Mouse (Mus musculus) heart, adult 8-10 months (tissue): ENCODE data around the gene Hist4h4. TPM values are rescaled to one million over a fixed set of nuclear protein-coding genes. Genes with fewer than 3 reads are reported as not detected.

ENCODE experiments used
- DNase-seq: peaks from one replicate; pipeline ENCODE4 v3.0.0; 2022; ENCODE audit warnings: low spot score
- microRNA-seq: library from miRNA; unstranded; fragments of <30 nt; microRNA quantifications from one replicate; pipeline ENCODE4 v1.2.0, GENCODE M21; 2022
- total RNA-seq, 4 experiments: library from RNA; stranded (reverse); gene quantifications; 2 replicates each; pipeline ENCODE4 v1.2.4; 2022

Hist4h4 gene
- total RNA-seq, 4 experiments from 2014 or later = 5.9 to 8.4 (median 6.9) TPM

- DNase-seq = no peak
Observed at GRCm38 (mm10) chr6:136782761-136783160, 21.5 kb downstream of the Hist4h4 start.

GRCm38 (mm10) chr6:136782146-136782545 lies 22.1 kb downstream of the Hist4h4 start:
- DNase-seq = no peak

- DNase-seq = no peak
Observed at GRCm38 (mm10) chr6:136781377-136781986, 22.7 kb downstream of the Hist4h4 start, which contains the start of gene Gucy2c. TSS of gene Gucy2c (minus strand) at chr6:136781765.

- DNase-seq = no peak
Observed at GRCm38 (mm10) chr6:136776392-136776791, 27.8 kb downstream of the Hist4h4 start.

GRCm38 (mm10) chr6:136769859-136770258 lies 34.4 kb downstream of the Hist4h4 start:
- no peak for DNase-seq

- no peak for DNase-seq
Observed at GRCm38 (mm10) chr6:136769143-136769542, 35.1 kb downstream of the Hist4h4 start.

GRCm38 (mm10) chr6:136763912-136764311 lies 40.3 kb downstream of the Hist4h4 start:
- DNase-seq = no peak

Small RNAs within 50 kb of the gene (microRNA-seq; reads per million reads assigned to microRNA genes)
- gene Gm44364 = not detected

Other genes starting within 250 kb of the Hist4h4 start
- gene Plbd1, start 142.5 kb downstream of the Hist4h4 start, total RNA-seq = 10 to 100 TPM; 48.8 to 54.9 (median 52.8) TPM
- gene Gucy2c, start 22.6 kb downstream of the Hist4h4 start, total RNA-seq = not detected
- 10 to 100 TPM; 20.6 to 35.7 (median 31.6) TPM for gene H2afj, start 3.8 kb upstream of the Hist4h4 start, total RNA-seq
- 1 to 10 TPM in 1 of 4 experiments, under 1 TPM in 3; 0.89 to 1.6 (median 0.94) TPM for gene BC049715, start 23.2 kb upstream of the Hist4h4 start, total RNA-seq
- gene Wbp11, start 23.8 kb upstream of the Hist4h4 start, total RNA-seq = 10 to 100 TPM; 60.9 to 70.3 (median 65.5) TPM
- not detected for gene Smco3, start 31.0 kb upstream of the Hist4h4 start, total RNA-seq
- gene Art4, start 53.3 kb upstream of the Hist4h4 start, total RNA-seq = 10 to 100 TPM; 17.9 to 24.4 (median 22.7) TPM
- gene Mgp, start 71.4 kb upstream of the Hist4h4 start, total RNA-seq = 100 to 1,000 TPM; 260 to 429 (median 309) TPM
- gene Erp27, start 117.8 kb upstream of the Hist4h4 start, total RNA-seq = under 1 TPM in 2 of 4 experiments, not detected in 2; 0.44 to 0.57 TPM
- gene Pde6h, start 119.4 kb upstream of the Hist4h4 start, total RNA-seq = under 1 TPM in 1 of 4 experiments, not detected in 3; 0.81 TPM
- gene Arhgdib, start 137.5 kb upstream of the Hist4h4 start, total RNA-seq = 10 to 100 TPM; 19.6 to 27.6 (median 22.0) TPM